Mouse (Mus musculus) adrenal gland, postnatal 4 days (tissue): ENCODE data around the gene Eif5. TPM values are rescaled to one million over a fixed set of nuclear protein-coding genes. Genes with fewer than 3 reads are reported as not detected.
"Not testable (repeated sequence)": the region's sequence is repeated elsewhere in the genome, so short reads cannot be mapped to it uniquely, and the experiment has no call there.

Source experiments
- DNase-seq, 2 experiments: peaks; one replicate each; pipeline ENCODE4 v3.0.0; 2021 to 2022; ENCODE audit warnings: low spot score in 2 of 2, mixed read lengths in 2 of 2
- long read RNA-seq, 2 experiments: library from polyadenylated mRNA; stranded (forward); transcript quantifications; one replicate each; pipeline ENCODE4 v2.0.0; 2021
- total RNA-seq, 2 experiments: library from RNA; stranded (reverse); gene quantifications; 2 replicates each; pipeline ENCODE4 v1.2.3; 2021

The Eif5 gene
- 100 to 1,000 TPM; 395 to 408 TPM for total RNA-seq
- long read RNA-seq, experiment 1, full-length matches to known transcripts, result 128 of 184 reads
- long read RNA-seq, experiment 1, partial matches to known transcripts, result 36 of 184 reads
- long read RNA-seq, experiment 1, other reads (novel, unspliced or antisense), result 20 of 184 reads
- long read RNA-seq, experiment 2, full-length matches to known transcripts, result 294 of 603 reads
- long read RNA-seq, experiment 2, partial matches to known transcripts, result 242 of 603 reads
- long read RNA-seq, experiment 2, other reads (novel, unspliced or antisense), result 67 of 603 reads

DNA sequence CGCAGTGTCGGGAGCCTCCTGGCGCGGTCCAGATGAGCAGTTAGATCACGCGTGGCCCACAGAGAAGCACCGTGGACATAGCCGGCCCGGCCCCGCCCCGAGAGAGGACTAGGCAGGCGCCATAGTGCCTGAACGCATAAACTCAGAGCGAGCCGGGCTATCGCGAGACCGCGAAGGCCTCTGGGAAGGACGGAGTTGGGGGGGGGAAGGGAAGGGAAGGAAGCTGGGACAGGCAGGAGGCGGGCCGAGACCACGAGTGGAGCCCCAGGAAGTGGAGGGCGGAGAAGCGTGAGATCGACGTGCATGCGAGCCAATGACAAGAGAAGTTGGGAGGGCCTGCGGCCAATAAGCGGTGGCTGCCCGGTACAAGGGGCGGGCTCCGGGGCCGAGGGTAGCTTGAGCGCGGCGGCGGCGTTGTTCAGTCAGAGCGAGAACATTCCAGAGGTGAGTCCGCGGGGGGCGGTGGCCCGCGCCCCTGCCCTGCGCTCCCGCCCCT, at the start of gene Eif5:
Eif5 (plus strand) TSS at position 221 of the 496 bp plus-strand sequence.
- DNase-seq, result peak; percentile 98 to 99

GRCm38 (mm10) chr12:111489261-111489865, 48.5 kb upstream of the Eif5 start:
- DNase-seq, result no peak

GRCm38 (mm10) chr12:111494931-111495330, 42.9 kb upstream of the Eif5 start:
- no peak for DNase-seq

DNA sequence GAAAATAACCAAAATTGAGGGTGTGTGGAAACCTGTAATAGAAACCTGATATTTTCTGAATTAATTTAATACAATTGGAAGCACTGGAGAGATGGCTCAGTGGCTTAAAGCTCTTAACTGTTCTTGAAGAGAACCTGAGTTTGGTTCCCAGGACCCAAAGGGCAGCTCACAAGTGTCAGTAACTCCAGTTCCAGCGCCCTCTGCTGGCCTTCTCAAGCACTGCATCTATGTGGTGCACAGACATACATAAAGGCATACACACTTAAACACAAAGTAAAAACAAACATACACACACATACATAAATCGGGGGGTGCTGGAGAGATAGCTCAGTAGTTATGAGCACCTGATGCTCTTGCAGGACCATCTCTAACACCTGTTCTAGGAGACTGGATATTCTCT, 40.7 kb upstream of the Eif5 start:
- no peak for DNase-seq

DNA sequence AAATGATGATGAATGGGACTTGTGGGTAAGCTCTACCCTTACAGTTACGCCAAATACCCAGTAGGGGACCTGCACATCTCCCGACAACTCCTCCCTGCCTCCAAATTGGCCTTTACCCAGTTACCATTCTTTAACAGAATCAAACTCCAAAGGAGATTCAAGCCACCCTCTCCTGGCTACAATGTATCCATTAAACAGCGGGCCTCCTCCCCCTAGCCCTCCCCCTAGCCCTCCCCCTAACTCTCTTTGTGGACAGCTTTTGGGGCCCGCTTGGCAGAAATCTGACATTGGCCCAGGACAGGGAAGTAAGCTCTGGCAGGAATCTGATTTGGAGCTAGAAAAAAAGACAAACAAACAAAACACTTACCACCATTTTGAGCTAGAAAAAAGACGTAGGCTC, 38.2 kb upstream of the Eif5 start:
- no peak for DNase-seq

- DNase-seq, result no peak
Measured at GRCm38 (mm10) chr12:111500725-111501124, 37.1 kb upstream of the Eif5 start.

DNA sequence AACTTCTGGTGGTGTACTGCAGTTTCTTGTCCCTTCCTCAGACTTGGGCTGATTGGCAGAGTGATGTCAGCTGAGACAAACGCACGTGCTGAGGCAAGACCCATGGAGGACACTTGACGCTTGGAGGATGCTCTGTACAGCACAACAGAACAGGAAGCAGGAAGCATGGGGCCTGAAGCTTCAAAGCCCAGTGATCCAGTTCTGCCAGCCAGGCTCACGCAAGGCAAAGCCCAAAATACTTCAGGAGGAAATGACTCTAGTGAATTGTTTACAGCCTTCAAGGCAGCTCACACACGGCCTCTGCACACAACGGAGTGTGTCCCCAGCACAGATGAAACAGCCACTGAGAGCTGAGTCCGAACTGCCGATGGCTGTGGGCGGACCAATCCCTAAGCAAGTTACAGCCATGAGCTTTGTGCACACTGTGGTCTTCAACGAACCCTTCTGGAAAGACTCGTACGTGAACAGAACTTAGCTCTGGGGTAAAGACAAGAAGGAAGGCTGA, 34.7 kb upstream of the Eif5 start:
- DNase-seq, result no peak

- DNase-seq, result no peak
Measured at GRCm38 (mm10) chr12:111503571-111503970, 34.2 kb upstream of the Eif5 start.

GRCm38 (mm10) chr12:111504904-111505303, 32.9 kb upstream of the Eif5 start:
- DNase-seq, result peak; percentile 85 to 87

DNA sequence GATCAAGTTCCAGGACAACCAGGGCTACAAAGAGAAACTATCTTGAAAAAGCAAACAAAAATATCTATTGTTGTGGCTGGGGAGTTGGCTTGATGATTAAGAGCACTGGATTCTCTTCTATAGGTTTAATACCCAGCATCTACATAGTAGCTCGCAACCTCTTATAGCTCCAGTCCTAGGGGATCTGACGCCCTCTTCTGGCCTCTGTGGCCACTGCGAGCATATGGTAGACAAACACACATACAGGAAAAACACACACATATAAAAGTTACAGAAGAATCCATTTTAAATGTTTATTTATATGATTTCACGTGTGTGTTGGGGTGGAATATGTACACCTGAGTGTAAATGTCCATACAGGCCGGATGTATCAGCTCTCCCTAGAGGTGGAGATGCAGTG, 30.8 kb upstream of the Eif5 start:
- no peak for DNase-seq

GRCm38 (mm10) chr12:111507962-111508361, 29.9 kb upstream of the Eif5 start:
- no peak for DNase-seq

GRCm38 (mm10) chr12:111508438-111508837, 29.4 kb upstream of the Eif5 start:
- DNase-seq, result not testable (repeated sequence)

DNA sequence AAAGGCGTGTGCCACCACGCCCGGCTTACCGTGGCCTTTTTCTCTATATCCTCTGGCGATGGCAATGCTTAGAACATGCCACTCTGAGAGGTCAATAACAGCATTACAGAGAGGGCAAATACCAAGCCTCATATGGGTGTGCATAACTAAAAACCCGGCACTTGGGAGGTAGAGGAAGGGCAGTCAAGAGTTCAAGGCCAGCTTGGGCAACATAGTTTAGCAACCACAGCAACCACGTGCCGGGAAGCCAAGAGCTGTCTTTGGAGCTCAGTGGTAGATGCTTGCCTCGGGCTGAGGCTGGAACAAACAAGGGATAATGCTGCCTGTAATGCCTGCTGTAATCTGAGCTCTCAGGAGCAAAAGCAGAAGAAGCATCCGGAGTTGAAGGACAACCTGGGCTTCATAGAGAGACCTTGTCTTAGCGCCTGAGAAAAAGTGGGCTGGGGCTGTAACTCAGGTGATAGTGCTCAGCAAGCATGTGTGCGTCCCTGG, 25.2 kb upstream of the Eif5 start:
- DNase-seq, result no peak

DNA sequence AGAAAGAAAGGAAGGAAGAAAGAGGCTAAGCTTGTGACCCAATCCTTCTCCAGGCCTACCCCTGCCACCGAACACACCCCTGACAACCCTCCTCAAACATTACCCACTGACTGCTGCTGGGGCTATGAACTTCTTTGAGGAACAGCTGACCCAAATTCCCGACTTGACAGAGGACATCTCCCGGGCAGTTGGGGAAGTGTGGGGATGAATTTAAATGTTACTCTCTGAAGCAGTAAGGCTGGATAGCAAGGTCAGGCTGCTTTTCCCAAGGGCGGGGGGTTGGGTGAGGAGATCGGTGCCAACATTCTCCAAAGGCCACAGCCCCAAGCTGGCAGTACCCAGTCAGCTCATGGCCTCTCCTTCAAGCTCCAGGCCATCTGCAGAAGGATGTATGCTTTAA, 24.1 kb upstream of the Eif5 start:
- peak in 1 of 2 experiments; percentile 33 for DNase-seq

- DNase-seq, result peak in 1 of 2 experiments; percentile 22
Measured at GRCm38 (mm10) chr12:111514231-111514792, 23.5 kb upstream of the Eif5 start.

- no peak for DNase-seq
Measured at GRCm38 (mm10) chr12:111514874-111515649, 22.8 kb upstream of the Eif5 start.

DNA sequence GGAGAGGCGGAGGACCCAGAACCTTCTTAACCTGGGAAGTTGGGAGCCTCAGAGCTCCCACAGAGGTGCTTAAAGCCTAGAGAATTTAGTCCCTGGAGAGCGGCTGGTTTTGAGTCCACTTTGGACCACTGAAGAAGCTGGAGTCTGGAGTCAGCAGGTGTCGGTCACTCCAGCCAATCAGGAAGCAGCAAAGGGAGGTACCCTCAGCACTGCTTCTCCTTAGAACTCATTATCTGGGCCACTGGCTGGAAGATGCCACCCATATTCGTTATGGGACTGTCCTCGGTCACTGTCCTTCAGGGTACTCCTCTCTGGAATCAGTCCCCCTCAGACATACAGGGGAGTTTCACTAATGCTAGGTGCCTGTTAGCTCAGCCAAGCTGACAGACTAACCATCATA, 21.9 kb upstream of the Eif5 start:
- DNase-seq, result no peak

GRCm38 (mm10) chr12:111516826-111517225, 21.0 kb upstream of the Eif5 start:
- DNase-seq, result no peak

GRCm38 (mm10) chr12:111517901-111518300, 19.9 kb upstream of the Eif5 start:
- DNase-seq, result no peak

GRCm38 (mm10) chr12:111518391-111518790, 19.4 kb upstream of the Eif5 start:
- no peak for DNase-seq

GRCm38 (mm10) chr12:111519821-111520220, 18.0 kb upstream of the Eif5 start:
- no peak for DNase-seq
